Mouse (Mus musculus) gastrocnemius, adult 18-20 months (tissue): ENCODE measurements around the gene Slc25a25. TPM values are rescaled to one million over a fixed set of nuclear protein-coding genes. Genes with fewer than 3 reads are reported as not detected.

Experiments used
- DNase-seq: peaks from one replicate; pipeline ENCODE4 v3.0.0; 2021; ENCODE audit warnings: low spot score
- total RNA-seq, 2 experiments: library from RNA; stranded (reverse); gene quantifications; 2 replicates each; pipeline ENCODE4 v1.2.3; 2021

The Slc25a25 gene
- total RNA-seq, 2 experiments from 2014 or later: 47.6 to 217 TPM

GRCm38 (mm10) chr2:32463773-32464172 is 12.5 kb upstream of the Slc25a25 start:
- no peak for DNase-seq

DNA sequence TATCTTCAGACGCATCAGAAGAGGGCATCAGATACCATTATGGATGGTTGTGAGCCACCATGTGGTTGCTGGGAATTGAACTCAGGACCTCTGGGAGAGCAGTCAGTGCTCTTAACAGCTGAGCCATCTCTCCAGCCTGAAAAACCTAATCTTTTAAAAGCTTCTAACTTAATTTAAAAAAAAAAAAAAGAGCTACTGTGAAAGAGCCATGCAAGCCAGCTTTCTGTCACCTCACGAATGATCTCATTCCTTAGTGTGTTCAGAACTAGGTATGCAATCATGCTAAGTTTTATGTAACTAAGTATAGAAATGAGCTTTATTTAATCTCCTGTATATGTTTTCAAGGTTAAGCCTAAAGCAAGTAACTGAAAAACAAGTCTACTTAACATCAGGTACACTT is 8.4 kb upstream of the Slc25a25 start:
- DNase-seq: no peak

GRCm38 (mm10) chr2:32458300-32458699 is 7.1 kb upstream of the Slc25a25 start:
- DNase-seq: peak; percentile 69

DNA sequence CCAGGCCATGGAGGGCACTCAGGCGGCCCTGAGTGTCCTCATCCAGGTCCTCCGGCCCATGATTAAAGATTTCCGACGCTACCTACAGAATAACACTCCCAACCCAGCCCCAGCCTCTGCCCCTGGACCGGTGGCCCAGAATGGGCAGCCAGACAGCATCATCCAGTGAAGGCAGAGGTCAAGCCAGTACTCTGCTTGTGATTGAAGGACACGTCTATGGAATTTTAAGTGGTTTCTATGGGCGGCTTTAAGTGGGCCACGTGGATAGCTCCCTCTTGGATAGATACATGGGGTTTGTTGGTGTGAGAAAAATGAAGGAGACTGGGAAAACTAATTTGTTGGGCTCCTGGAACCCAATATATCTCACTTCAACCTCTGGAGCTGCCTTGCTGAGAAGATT is 3.9 kb upstream of the Slc25a25 start:
- DNase-seq: no peak

DNA sequence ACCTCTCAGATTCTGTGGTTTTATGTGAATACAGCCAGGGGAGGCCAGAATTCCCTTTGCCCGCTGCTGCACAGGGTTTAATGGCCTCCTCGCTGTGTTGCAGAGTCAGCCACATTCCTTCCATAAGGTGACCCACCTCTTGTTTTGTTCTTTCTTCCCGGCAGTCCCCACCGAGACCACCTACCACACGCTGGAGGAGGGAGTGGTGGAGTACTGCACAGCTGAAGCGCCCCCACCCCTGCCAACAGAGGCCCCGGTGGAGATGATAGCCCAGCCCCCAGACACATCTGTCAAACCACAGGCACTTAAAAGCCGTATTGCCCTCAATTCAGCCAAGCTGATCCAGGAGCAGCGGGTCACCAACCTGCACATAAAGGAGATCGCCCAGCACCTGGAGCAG is 3.4 kb upstream of the Slc25a25 start:
- no peak for DNase-seq

GRCm38 (mm10) chr2:32453641-32454303 is 2.5 kb upstream of the Slc25a25 start:
- DNase-seq: no peak

DNA sequence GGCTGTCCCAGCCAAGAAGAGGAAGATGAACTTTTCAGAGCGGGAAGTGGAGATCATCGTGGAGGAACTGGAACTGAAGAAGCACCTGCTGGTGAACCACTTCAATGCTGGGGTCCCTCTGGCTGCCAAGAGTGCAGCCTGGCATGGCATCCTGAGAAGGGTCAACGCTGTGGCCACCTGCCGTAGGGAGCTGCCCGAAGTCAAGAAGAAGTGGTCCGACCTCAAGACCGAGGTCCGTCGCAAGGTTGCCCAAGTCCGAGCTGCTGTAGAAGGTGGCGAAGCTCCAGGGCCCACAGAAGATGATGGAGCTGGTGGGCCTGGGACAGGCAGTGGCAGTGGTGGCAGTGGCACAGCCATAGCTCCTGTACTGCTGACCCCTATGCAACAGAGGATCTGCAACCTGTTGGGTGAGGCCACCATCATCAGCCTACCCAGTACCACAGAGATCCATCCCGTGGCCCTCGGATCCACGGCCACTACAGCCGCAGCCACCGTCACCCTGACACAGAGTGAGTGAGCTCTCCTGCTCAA is 1.3 kb upstream of the Slc25a25 start:
- no peak for DNase-seq

DNA sequence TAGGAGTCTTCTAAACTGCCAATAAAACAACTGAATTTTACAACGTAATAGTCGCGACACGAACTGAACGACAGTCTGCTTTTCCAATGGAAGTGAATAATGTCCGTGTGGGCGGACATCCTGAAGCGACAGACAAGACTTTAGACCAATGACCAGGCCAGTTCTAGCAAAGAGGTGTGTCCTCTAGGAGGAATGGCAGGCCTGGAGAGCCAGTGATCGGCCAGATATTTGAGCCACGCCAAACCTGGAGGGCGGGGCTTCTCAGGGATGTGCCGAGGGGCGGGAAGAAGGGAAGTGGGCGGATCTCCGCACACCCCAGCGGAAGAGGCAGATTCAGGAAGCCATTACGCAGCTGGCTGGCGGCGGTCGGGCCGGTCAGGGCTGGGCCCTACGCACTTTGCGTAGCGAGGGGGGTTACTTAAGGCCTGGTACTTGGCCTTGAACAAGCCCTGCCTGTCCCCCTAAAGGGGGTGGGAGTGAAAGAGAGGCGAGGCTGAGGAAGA is 676 bp upstream of the Slc25a25 start:
- DNase-seq: peak; percentile 99

DNA sequence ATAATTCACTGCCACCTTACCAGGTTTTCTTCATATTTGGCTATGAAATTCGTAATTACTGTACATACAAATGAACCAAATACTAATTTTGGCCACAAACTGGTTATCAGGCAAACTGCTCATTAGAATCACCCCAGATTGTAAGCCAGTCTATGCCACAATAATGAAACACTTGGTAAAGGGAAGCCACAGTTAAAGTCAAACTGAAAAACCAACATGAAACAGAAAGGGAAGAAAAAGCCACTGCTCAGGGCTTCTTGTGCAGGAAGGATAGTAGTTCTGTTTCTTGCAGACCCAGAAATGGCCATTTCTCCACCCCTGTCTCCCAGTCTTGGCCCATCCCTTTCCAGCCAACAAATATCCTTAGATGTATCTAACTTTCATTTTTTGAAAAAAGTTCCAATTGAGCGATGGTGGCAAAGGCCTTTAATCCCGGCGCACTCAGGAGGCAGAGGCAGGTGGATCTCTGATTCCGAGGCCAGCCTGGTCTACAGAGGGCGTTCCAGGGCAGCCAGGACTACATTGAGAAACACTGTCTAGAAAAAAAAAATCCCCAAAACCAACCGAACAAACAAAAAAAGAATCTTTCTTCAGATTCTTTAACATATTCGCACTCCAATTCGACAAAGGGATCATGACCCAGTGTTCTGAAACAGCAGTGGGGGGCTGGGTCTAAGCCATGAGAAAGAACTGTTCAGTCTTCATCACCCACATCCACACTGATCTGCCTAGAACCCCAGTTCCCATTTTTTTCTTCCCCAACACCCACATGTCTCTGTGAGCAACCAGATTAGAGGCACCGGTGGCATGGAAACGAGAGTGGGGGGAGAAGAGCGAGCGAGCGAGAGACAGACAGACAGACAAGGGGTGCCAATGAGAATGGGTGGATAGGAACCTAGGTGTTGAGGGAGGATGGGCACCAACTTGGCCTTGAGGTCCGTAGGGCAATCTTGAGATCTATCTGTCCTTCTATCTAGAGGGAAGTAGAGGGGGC is 1.2 kb downstream of the Slc25a25 start, which contains the start of gene Naif1:
Naif1 (plus strand) TSS at position 697 of the 994 bp plus-strand sequence.
- DNase-seq: no peak

- no peak for DNase-seq
These were observed 2.8 kb downstream of the Slc25a25 start for GRCm38 (mm10) chr2:32448480-32448879.

DNA sequence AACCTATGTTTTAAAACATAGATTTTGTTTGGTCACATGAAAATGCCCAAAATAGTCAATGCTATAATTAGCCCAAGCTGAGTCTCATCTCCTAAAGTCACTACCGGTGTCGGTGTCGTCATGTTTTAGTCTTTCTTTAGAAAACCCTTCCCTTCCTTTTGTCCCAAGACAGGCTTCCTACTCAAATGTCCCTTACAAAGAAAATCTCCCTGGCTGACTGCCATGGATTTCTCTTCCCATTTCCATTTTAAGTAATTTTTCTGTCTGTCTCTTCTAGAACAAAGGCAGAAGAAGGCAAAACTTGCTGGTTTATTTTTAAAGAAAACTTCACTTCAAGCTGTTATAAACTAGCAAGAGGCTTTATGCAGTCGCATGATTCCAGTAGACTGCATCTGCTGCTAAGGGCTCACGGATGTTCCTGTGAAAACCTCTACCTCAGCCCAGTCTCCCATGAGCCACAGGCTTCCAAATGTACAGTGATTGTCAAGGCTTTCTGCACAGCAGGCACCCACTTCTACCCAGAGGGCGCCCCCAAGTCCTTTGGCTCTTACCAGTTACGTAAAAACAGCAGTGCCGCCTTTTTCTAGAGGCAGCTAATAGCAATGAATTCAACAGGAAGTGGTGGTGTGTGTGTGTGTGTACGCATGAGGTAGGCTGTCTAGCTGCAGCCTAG is 3.8 kb downstream of the Slc25a25 start:
- no peak for DNase-seq

DNA sequence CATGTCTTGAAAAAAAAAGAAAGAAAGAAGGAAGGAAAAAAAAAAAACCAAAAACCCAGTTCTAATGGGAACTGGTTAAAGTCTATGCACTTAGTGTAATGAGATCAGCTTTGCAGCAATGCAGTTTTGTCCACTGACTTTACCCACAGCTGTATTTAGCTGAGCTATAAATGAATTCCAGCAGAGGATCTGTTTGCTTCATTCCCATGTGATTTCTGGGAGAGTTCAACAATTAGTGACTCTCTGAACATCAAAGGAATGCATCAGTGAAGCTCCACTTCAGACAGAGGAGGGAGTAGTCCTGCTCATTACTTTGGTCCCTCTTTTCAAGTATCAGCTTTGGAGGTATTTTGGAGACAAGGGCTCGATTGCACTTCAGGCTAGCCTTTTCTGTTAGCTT is 5.7 kb downstream of the Slc25a25 start:
- DNase-seq: no peak

DNA sequence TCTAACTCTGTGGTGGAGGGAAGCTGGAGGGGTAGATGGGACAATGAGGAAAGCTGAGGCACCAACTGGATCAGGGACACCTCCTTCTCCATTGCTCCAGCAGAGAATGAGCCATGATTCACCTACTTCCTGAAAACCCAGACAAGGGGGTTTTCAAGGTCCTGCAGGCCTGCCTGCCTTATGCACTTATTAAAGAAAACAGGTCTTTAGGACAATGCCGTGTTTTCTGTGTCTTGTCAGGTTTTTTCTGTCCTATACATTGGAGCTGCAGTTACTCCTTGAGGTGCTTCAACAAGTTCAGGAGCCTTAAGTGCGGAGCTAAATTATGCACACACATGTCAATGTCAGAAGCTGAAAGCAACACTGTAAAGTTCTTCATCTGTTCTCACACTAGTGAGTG is 9.7 kb downstream of the Slc25a25 start:
- DNase-seq: no peak

DNA sequence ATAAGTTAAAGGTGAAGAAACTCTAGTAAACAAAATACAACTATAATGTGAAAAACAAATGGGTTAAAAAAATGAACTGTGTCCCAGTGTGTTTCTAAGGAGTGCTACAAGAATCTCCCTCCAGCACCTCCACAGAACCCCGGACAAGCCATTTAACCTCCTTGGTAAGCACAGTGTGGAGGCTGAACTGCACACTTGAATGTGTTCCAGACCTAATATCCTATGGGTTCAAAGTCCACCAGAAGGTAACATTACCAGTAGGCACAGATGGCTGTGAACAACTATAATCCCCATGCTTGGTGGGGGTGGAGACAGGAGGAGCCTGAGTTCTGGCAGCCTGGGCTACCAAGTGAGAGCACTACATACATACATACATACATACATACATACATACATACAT is 10.6 kb downstream of the Slc25a25 start:
- DNase-seq: no peak

- no peak for DNase-seq
These were observed 11.1 kb downstream of the Slc25a25 start for GRCm38 (mm10) chr2:32440164-32440563.

- DNase-seq: no peak
These were observed 12.1 kb downstream of the Slc25a25 start for GRCm38 (mm10) chr2:32439177-32439576.

DNA sequence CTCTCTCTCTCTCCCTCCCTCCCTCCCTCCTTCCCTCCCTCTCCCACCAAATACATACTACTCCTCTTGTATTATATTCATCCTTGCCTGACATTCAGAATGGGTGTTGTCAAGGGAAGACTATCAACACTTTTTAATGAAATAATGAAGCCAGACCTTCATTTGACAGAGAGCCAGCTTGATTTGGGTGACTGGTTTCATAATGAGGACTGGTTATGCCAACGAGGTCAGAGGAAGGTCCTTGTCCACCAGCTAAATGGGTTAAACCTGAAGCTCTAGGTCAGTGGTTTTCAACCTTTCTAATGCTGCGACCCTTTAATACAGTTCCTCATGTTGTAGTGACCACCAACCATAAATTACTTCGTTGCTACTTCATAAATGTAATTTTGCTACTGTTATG is 12.5 kb downstream of the Slc25a25 start:
- no peak for DNase-seq

- no peak for DNase-seq
These were observed 13.6 kb downstream of the Slc25a25 start for GRCm38 (mm10) chr2:32437612-32438166.

DNA sequence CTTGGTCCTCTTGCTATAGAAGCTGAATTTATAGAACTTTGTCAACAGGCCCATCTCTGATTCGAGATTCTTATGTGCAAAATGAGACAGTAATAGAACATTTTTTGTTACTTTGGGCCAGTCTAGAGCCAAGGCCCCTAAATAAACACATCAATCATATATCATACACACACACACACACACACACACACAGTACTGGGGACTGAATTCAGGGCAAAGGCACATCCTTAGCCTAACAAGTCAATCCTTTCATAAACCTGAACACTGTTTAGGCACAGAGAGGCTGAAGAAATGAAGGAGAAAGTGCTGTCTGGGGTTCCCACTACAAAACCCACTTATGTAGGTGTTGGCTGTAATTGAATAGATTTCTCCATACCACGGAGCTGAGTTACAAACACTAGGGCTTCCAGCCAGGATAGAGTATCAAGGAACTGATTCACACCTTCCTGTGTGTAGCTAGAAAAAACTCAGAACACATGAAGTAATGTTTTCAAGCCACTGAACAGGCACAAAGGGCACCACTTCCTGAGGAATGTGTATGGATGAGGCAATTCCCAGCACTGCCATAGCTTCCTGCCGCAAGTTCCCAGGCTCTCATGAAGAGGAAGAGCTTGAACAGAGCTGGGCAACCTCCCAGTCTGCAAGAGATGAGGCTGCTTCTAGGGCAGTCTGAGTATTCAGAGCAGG is 14.4 kb downstream of the Slc25a25 start:
- DNase-seq: no peak
